Mouse (Mus musculus) C3H10T1/2 (cell line): ENCODE results near the gene 5530400C23Rik. TPM values are rescaled to one million over a fixed set of nuclear protein-coding genes. Genes with fewer than 3 reads are reported as not detected.

Experiments
- polyA plus RNA-seq, 2 experiments: library from polyadenylated mRNA; unstranded; fragments of >200 nt; fragmentation: generic; extraction: Trizol; gene quantifications; one replicate each; pipeline ENCODE4 v1.2.1; 2012; ENCODE audit warnings: missing spikeins in 2 of 2

The 5530400C23Rik gene
- polyA plus RNA-seq: not detected

DNA sequence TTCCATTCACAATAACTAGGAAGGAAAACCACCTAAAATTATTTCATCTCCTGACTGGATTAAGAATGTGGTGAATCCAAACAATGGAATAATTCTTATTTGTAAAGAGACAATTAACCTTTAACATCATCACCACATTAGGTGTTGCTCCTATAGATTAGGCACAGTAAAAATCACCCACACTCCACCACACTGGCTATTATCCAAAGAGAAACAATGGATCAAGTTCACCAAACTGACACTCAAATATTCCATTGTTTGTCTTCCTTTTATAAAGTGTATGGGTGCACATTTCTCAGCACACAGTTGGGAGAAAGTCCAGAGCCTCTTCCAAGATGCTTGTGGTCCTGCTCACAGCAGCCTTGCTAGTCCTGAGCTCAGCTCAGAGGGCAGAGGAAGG, at the start of gene 5530400C23Rik:
TSS of gene 5530400C23Rik (plus strand) at position 301 of the 400 bp plus-strand sequence.

Other genes starting within 250 kb of the 5530400C23Rik start
- gene Tas2r140, start 236.4 kb upstream of the 5530400C23Rik start, polyA plus RNA-seq: not detected
- 10 to 100 TPM in 1 of 2 experiments, 1 to 10 TPM in 1; 1.8 to 17.7 TPM for gene Smim10l1, start 187.3 kb upstream of the 5530400C23Rik start, polyA plus RNA-seq